Mouse (Mus musculus): Measurements from ENCODE around the gene Hdgfl1.

Gene Hdgfl1

GRCm38 (mm10) chr13:26769955-26770354, at the start of gene Hdgfl1:
Gene Hdgfl1 (minus strand): TSS chr13:26770165.
- DNase-seq (ENCODE audit: low spot score in 2 of 2) = no peak

DNA sequence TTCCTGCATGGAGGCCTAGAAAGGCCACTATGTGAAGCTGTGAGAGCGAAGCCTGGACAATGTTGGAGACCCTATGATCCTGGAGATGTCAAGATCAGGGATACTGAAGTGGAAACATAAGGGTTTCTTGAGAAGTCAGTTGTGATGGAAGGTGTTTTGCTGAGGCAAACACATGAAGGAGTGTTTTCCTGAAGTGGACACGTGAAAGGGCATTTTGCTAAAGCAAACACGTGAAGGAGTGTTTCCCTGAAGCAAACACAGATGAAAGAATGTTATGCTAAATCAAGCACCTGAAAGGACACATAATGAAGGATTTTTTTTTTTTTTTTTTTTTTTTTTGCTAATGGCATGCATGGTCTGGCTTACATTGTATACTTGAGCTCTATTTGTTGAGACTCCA, 25.5 kb upstream of the Hdgfl1 start:
- DNase-seq (ENCODE audit: low spot score in 2 of 2) = no peak

GRCm38 (mm10) chr13:26769424-26769823, 541 bp downstream of the Hdgfl1 start:
- no peak for DNase-seq (ENCODE audit: low spot score in 2 of 2)

GRCm38 (mm10) chr13:26761966-26762803, 7.8 kb downstream of the Hdgfl1 start:
- DNase-seq (ENCODE audit: low spot score in 2 of 2) = no peak

DNA sequence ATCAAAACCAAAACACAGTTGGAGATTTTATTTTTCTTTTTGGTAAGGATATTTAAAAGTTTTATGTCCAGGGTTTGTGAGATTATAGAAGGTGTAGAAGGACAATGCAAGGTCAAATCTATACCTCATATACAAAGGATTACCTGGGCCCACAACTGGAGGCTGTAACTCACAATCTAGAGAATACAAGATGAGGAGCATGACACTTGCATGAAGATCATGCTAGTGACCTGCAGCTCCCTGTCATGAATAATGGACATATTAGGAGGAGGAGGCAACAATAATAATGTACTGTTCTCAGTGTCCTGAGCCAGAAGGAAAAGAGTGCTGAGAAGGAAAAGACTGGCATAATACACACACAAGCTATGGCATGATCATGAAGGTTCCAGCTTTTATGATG, 17.1 kb downstream of the Hdgfl1 start:
- DNase-seq (ENCODE audit: low spot score in 2 of 2) = no peak

DNA sequence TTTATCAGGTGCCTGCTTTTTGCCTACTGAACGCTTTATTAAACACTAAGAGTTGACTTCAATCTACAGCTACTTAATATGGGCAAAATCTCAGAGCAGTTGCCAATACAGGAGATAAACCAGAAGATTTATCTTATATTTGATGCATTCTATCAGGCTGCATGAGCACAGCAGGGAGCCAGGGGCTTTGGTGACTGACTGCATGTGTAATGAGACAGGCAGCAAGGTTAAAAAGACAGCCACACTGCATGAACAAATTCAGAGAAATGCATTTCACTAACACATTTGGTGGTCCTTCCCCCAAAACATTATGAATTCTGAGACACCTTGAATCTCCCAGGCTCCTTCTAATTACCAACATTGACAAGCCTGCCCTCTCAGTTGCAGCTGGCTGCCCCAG, 17.6 kb downstream of the Hdgfl1 start:
- DNase-seq (ENCODE audit: low spot score in 2 of 2) = peak in 1 of 2 experiments; percentile 14

GRCm38 (mm10) chr13:26745760-26746457, 24.1 kb downstream of the Hdgfl1 start:
- no peak for DNase-seq (ENCODE audit: low spot score in 2 of 2)

DNA sequence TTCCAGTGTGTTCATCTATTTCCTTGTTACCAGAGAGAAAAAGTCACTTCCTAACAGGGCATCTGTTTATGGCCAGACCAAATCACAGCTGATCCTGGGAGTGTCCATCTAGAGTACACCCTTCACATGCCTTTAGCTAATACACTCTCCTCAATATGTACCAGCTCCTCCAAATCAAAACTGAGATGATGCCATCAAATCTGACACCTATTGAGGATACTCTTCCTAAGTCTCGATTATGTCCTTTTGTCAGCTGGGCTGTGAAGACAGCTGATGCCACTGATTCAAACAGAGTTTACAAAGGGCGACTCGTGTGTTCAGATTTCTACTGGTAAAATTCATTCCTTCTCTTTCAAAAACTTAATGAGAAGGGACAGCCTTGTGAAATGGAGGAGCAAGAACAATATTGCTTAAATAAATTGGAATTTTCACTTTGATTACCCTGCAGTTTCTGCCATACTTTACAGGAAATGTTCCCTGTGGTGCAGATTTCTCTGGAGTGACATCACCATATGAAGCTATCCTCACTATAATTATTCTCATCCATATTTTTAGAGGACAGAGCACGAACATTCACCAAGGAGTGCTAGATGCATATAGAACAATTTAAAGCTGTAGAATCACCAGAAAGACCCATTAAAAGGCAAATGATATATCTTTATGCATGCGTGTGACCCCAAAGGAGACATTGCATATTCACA, 24.8 kb downstream of the Hdgfl1 start:
- no peak for DNase-seq (ENCODE audit: low spot score in 2 of 2)

GRCm38 (mm10) chr13:26744068-26744467, 25.9 kb downstream of the Hdgfl1 start:
- DNase-seq (ENCODE audit: low spot score in 2 of 2) = no peak

DNA sequence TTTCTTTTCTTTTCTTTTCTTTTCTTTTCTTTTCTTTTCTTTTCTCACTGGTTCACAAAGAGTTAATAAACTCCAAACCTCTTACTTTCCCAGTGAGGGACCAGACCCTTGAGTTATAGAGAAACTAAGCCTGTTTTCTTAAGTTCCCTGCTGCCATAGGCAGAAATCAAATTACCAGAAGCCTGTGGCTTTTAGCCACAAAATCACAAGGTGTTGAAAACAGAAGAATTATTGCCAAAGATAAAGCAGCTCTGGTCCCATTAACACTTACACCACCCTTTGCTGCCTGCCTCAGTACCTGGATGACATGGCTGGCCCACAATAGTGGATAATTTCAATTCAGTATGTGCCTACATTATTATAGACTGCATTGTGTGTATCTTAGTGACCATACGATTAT, 35.0 kb downstream of the Hdgfl1 start:
- DNase-seq (ENCODE audit: low spot score in 2 of 2) = no peak

GRCm38 (mm10) chr13:26724250-26724649, 45.7 kb downstream of the Hdgfl1 start:
- no peak for DNase-seq (ENCODE audit: low spot score in 2 of 2)

GRCm38 (mm10) chr13:26721333-26721732, 48.6 kb downstream of the Hdgfl1 start:
- DNase-seq (ENCODE audit: low spot score in 2 of 2) = no peak

- DNase-seq (ENCODE audit: low spot score in 2 of 2) = no peak
Measured at GRCm38 (mm10) chr13:26720917-26721316, 49.0 kb downstream of the Hdgfl1 start.

GRCm38 (mm10) chr13:26719146-26719715, 50.7 kb downstream of the Hdgfl1 start:
- no peak for DNase-seq (ENCODE audit: low spot score in 2 of 2)
